Mouse (Mus musculus): ENCODE measurements around the gene Mfap2.
A peak's percentile ranks its signal among the peaks of the same experiment; 100 is the strongest.

Gene Mfap2

GRCm38 (mm10) chr4:140987476-140987875, 22.7 kb upstream of the Mfap2 start:
- DNase-seq (ENCODE audit: low spot score in 2 of 2), result no peak

GRCm38 (mm10) chr4:140988706-140989290, 21.4 kb upstream of the Mfap2 start:
- peak in 1 of 2 experiments; percentile 56 for DNase-seq (ENCODE audit: low spot score in 2 of 2)

GRCm38 (mm10) chr4:140989447-140989846, 20.8 kb upstream of the Mfap2 start:
- no peak for DNase-seq (ENCODE audit: low spot score in 2 of 2)

- no peak for DNase-seq (ENCODE audit: low spot score in 2 of 2)
Measured at GRCm38 (mm10) chr4:140992215-140992614, 18.0 kb upstream of the Mfap2 start.

- DNase-seq (ENCODE audit: low spot score in 2 of 2), result no peak
Measured at GRCm38 (mm10) chr4:140993846-140994245, 16.4 kb upstream of the Mfap2 start.

- no peak for DNase-seq (ENCODE audit: low spot score in 2 of 2)
Measured at GRCm38 (mm10) chr4:140995811-140996210, 14.4 kb upstream of the Mfap2 start.

GRCm38 (mm10) chr4:140996812-140997211, 13.4 kb upstream of the Mfap2 start:
- no peak for DNase-seq (ENCODE audit: low spot score in 2 of 2)

GRCm38 (mm10) chr4:141005983-141006382, 4.2 kb upstream of the Mfap2 start:
- no peak for DNase-seq (ENCODE audit: low spot score in 2 of 2)

- peak; percentile 74 to 76 for DNase-seq (ENCODE audit: low spot score in 2 of 2)
Measured at GRCm38 (mm10) chr4:141008028-141008427, 2.2 kb upstream of the Mfap2 start.

- no peak for DNase-seq (ENCODE audit: low spot score in 2 of 2)
Measured at GRCm38 (mm10) chr4:141010526-141010925, 308 bp downstream of the Mfap2 start.

GRCm38 (mm10) chr4:141010941-141011429, 767 bp downstream of the Mfap2 start:
- DNase-seq (ENCODE audit: low spot score in 2 of 2), result peak in 1 of 2 experiments; percentile 44

GRCm38 (mm10) chr4:141011556-141012328, 1.5 kb downstream of the Mfap2 start:
- DNase-seq (ENCODE audit: low spot score in 2 of 2), result peak in 1 of 2 experiments; percentile 39

- no peak for DNase-seq (ENCODE audit: low spot score in 2 of 2)
Measured at GRCm38 (mm10) chr4:141012558-141012957, 2.3 kb downstream of the Mfap2 start.

GRCm38 (mm10) chr4:141014114-141014513, 3.9 kb downstream of the Mfap2 start:
- no peak for DNase-seq (ENCODE audit: low spot score in 2 of 2)

- DNase-seq (ENCODE audit: low spot score in 2 of 2), result no peak
Measured at GRCm38 (mm10) chr4:141014856-141015255, 4.6 kb downstream of the Mfap2 start.

GRCm38 (mm10) chr4:141015356-141015755, 5.1 kb downstream of the Mfap2 start:
- no peak for DNase-seq (ENCODE audit: low spot score in 2 of 2)

GRCm38 (mm10) chr4:141016311-141016710, 6.1 kb downstream of the Mfap2 start:
- peak in 1 of 2 experiments; percentile 41 for DNase-seq (ENCODE audit: low spot score in 2 of 2)

- DNase-seq (ENCODE audit: low spot score in 2 of 2), result no peak
Measured at GRCm38 (mm10) chr4:141017657-141018436, 7.6 kb downstream of the Mfap2 start.

GRCm38 (mm10) chr4:141020220-141020619, 10.0 kb downstream of the Mfap2 start:
- no peak for DNase-seq (ENCODE audit: low spot score in 2 of 2)

GRCm38 (mm10) chr4:141020811-141021613, 10.8 kb downstream of the Mfap2 start:
- peak; percentile 52 to 56 for DNase-seq (ENCODE audit: low spot score in 2 of 2)

- DNase-seq (ENCODE audit: low spot score in 2 of 2), result no peak
Measured at GRCm38 (mm10) chr4:141021614-141021929, 11.4 kb downstream of the Mfap2 start.

GRCm38 (mm10) chr4:141024052-141024451, 13.8 kb downstream of the Mfap2 start:
- no peak for DNase-seq (ENCODE audit: low spot score in 2 of 2)
